Mouse (Mus musculus) c-Kit-positive CD71-positive TER-119-positive erythroid progenitor cells, embryonic 14.5 days (primary cell): ENCODE results near the gene Tubgcp5.

ENCODE experiments used
- DNase-seq: peaks from one replicate; pipeline ENCODE4 v3.0.0-alpha.2; 2013; ENCODE audit warnings: low spot score

Tubgcp5 gene

GRCm38 (mm10) chr7:55852787-55853186 lies 58.8 kb downstream of the Tubgcp5 start:
- no peak for DNase-seq

GRCm38 (mm10) chr7:55855597-55855996 lies 61.6 kb downstream of the Tubgcp5 start:
- DNase-seq, result no peak

GRCm38 (mm10) chr7:55856741-55857140 lies 62.8 kb downstream of the Tubgcp5 start:
- no peak for DNase-seq

GRCm38 (mm10) chr7:55857729-55858128 lies 63.8 kb downstream of the Tubgcp5 start:
- no peak for DNase-seq

GRCm38 (mm10) chr7:55858836-55859517 lies 65.0 kb downstream of the Tubgcp5 start:
- no peak for DNase-seq

GRCm38 (mm10) chr7:55859518-55859872 lies 65.5 kb downstream of the Tubgcp5 start:
- DNase-seq, result no peak

GRCm38 (mm10) chr7:55859956-55860355 lies 66.0 kb downstream of the Tubgcp5 start:
- no peak for DNase-seq

GRCm38 (mm10) chr7:55861175-55861574 lies 67.2 kb downstream of the Tubgcp5 start:
- no peak for DNase-seq

- no peak for DNase-seq
These were observed 71.1 kb downstream of the Tubgcp5 start for GRCm38 (mm10) chr7:55865044-55865443.

- no peak for DNase-seq
These were observed 71.9 kb downstream of the Tubgcp5 start for GRCm38 (mm10) chr7:55865750-55866416.

GRCm38 (mm10) chr7:55868247-55868646 lies 74.3 kb downstream of the Tubgcp5 start:
- DNase-seq, result no peak

- DNase-seq, result no peak
These were observed 75.3 kb downstream of the Tubgcp5 start for GRCm38 (mm10) chr7:55869220-55869619.

- no peak for DNase-seq
These were observed 76.5 kb downstream of the Tubgcp5 start for GRCm38 (mm10) chr7:55870340-55871020.

- DNase-seq, result no peak
These were observed 77.5 kb downstream of the Tubgcp5 start for GRCm38 (mm10) chr7:55871476-55871875.

GRCm38 (mm10) chr7:55874703-55875102 lies 80.7 kb downstream of the Tubgcp5 start:
- no peak for DNase-seq

GRCm38 (mm10) chr7:55877721-55878120 lies 83.8 kb downstream of the Tubgcp5 start:
- no peak for DNase-seq

- no peak for DNase-seq
These were observed 86.9 kb downstream of the Tubgcp5 start for GRCm38 (mm10) chr7:55880882-55881281.
